ENCODE assay signal across 30 mouse cellular contexts in the genomic region with DNA sequence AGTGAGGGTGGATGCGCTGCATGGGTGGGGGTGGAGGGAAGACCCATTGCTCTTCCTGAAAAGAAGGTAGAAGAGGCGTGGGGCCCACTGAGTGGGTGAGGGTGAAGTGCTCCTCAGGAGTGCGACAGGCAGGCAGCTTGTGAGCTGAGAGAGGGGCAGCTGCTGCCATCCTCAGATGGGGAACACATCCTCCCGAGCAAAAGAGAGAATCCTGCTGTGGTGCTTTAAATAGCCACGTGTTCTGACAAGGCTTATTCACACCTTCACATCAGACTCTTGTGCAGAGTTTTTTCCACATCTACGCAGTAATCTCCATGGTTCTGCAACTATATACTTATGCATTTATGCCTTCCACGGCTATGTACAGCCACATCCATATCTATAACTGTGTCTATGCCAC. TPM values are rescaled to one million over a fixed set of nuclear protein-coding genes. Genes with fewer than 3 reads are reported as not detected.
A peak's percentile ranks its signal among the peaks of the same experiment; 100 is the strongest.
DNase-seq lines count a peak whose midpoint lies in the region; ATAC-seq and TF ChIP-seq lines count a peak whose summit lies in the region.
"Had no signal": no experiment of that assay in that cellular context is flagged by ENCODE, and none has a peak within 500 bp of the region (broad histone marks: within the 10 kb centered on the region; RNA-seq: fewer than 3 reads in every experiment).

No protein-coding gene starts in this region.

- no peak overlapping the region for H3K27ac ChIP-seq in forebrain, postnatal 0 days (ENCODE audit: low read depth, low read length)
- H3K27ac ChIP-seq in forebrain, embryonic 13.5 days = no peak overlapping the region
- H3K27ac ChIP-seq in midbrain, embryonic 10.5 days (replicated peaks) = peak overlapping the region; percentile 17
- H3K27ac ChIP-seq in midbrain, embryonic 14.5 days (replicated peaks; ENCODE audit: low read depth, low read length) = no peak overlapping the region
- H3K27ac ChIP-seq: embryonic facial prominence, embryonic 10.5 days; embryonic facial prominence, embryonic 13.5 days; forebrain, embryonic 12.5 days; heart, embryonic 15.5 days; hindbrain, embryonic 10.5 days; hindbrain, embryonic 13.5 days had no signal

- H3K27me3 ChIP-seq in forebrain, postnatal 0 days (ENCODE audit: insufficient read depth, low read length) = no peaks in the 10 kb centered on the region
- H3K27me3 ChIP-seq in forebrain, embryonic 13.5 days = peaks cover 25% of the 10 kb centered on the region; the same call in 1 of the 2 replicates
- peaks cover 99% of the 10 kb centered on the region for H3K27me3 ChIP-seq in midbrain, embryonic 10.5 days (ENCODE audit: low read depth, poor library complexity, severe bottlenecking)
- H3K27me3 ChIP-seq in midbrain, embryonic 14.5 days (ENCODE audit: control insufficient read depth, insufficient read depth, low read length) = peaks cover 5% of the 10 kb centered on the region

- no peaks in the 10 kb centered on the region for H3K36me3 ChIP-seq in forebrain, postnatal 0 days (ENCODE audit: insufficient read depth)
- no peaks in the 10 kb centered on the region for H3K36me3 ChIP-seq in forebrain, embryonic 13.5 days (ENCODE audit: poor library complexity, severe bottlenecking)
- no peaks in the 10 kb centered on the region for H3K36me3 ChIP-seq in midbrain, embryonic 10.5 days
- H3K36me3 ChIP-seq in midbrain, embryonic 14.5 days (ENCODE audit: control insufficient read depth, insufficient read depth, low read length) = no peaks in the 10 kb centered on the region
- H3K36me3 ChIP-seq: embryonic facial prominence, embryonic 10.5 days; embryonic facial prominence, embryonic 13.5 days; forebrain, embryonic 12.5 days; heart, embryonic 12.5 days; heart, embryonic 15.5 days; hindbrain, embryonic 10.5 days; hindbrain, embryonic 13.5 days had no signal

- no peak overlapping the region for H3K9ac ChIP-seq in forebrain, postnatal 0 days
- H3K9ac ChIP-seq in forebrain, embryonic 13.5 days = no peak overlapping the region
- no peak overlapping the region for H3K9ac ChIP-seq in midbrain, embryonic 14.5 days (replicated peaks; ENCODE audit: low read length)
- H3K9ac ChIP-seq: embryonic facial prominence, embryonic 13.5 days; forebrain, embryonic 12.5 days; heart, embryonic 12.5 days; heart, embryonic 15.5 days; hindbrain, embryonic 13.5 days had no signal

- H3K4me1 ChIP-seq in forebrain, postnatal 0 days (ENCODE audit: insufficient read depth) = no peaks in the 10 kb centered on the region
- H3K4me1 ChIP-seq in forebrain, embryonic 13.5 days = peaks cover 42% of the 10 kb centered on the region
- H3K4me1 ChIP-seq in midbrain, embryonic 10.5 days = peaks cover 90% of the 10 kb centered on the region
- H3K4me1 ChIP-seq in midbrain, embryonic 14.5 days (ENCODE audit: control insufficient read depth, insufficient read depth, low read length) = peaks cover 6% of the 10 kb centered on the region; the same call in 1 of the 2 replicates
- H3K4me1 ChIP-seq: heart, embryonic 12.5 days had no signal

- 56% methylated on average over 7 of the region's 7 CpGs for WGBS in forebrain, postnatal 0 days
- WGBS in forebrain, embryonic 13.5 days = 36% methylated on average over 7 of the region's 7 CpGs
- 59% methylated on average over 7 of the region's 7 CpGs for WGBS in midbrain, embryonic 10.5 days
- WGBS in midbrain, embryonic 14.5 days = 59% methylated on average over 7 of the region's 7 CpGs

- H3K4me2 ChIP-seq in forebrain, postnatal 0 days (ENCODE audit: low read depth) = no peak overlapping the region
- no peak overlapping the region for H3K4me2 ChIP-seq in forebrain, embryonic 13.5 days
- no peak overlapping the region for H3K4me2 ChIP-seq in midbrain, embryonic 14.5 days (ENCODE audit: low read length)
- H3K4me2 ChIP-seq: embryonic facial prominence, embryonic 13.5 days; forebrain, embryonic 12.5 days; heart, embryonic 12.5 days; heart, embryonic 15.5 days; hindbrain, embryonic 13.5 days had no signal

- no peaks in the 10 kb centered on the region for H3K9me3 ChIP-seq in forebrain, postnatal 0 days (ENCODE audit: low read length)
- no peaks in the 10 kb centered on the region for H3K9me3 ChIP-seq in forebrain, embryonic 13.5 days (replicated peaks)
- no peaks in the 10 kb centered on the region for H3K9me3 ChIP-seq in midbrain, embryonic 10.5 days (replicated peaks)
- no peaks in the 10 kb centered on the region for H3K9me3 ChIP-seq in midbrain, embryonic 14.5 days (ENCODE audit: control insufficient read depth, low read length)
- H3K9me3 ChIP-seq: embryonic facial prominence, embryonic 10.5 days; embryonic facial prominence, embryonic 13.5 days; forebrain, embryonic 12.5 days; heart, embryonic 12.5 days; heart, embryonic 15.5 days; hindbrain, embryonic 10.5 days; hindbrain, embryonic 13.5 days had no signal

- TF ChIP-seq CTCF in forebrain, postnatal 0 days (IDR thresholded peaks at IDR 0.05; ENCODE audit: low read depth) = no peak

- no peak for DNase-seq in forebrain, postnatal 0 days
- DNase-seq in left cerebral cortex, adult 9 months (ENCODE audit: low spot score in 2 of 2) = peak; percentile 14 to 31
- no peak for DNase-seq in left cerebral cortex, adult 11 months (ENCODE audit: low spot score)
- DNase-seq in midbrain, embryonic 10.5 days (ENCODE audit: low spot score) = no peak
- no peak for DNase-seq in midbrain, embryonic 14.5 days
- DNase-seq in brain, adult 2 months (ENCODE audit: low read depth, low spot score) = peak; percentile 72
- no peak for DNase-seq in cerebellum, adult 8-10 months
- DNase-seq: adrenal gland, adult 8-10 months; adrenal gland, postnatal 25 days; cerebellum, adult 11 months; cerebellum, adult 2 months; cerebellum, postnatal 10 days; cerebellum, postnatal 36 days; embryo, embryonic 11 days; gastrocnemius, postnatal 25 days; heart, adult 18-20 months; heart, postnatal 10 days; heart, postnatal 36 days had no signal

- ATAC-seq in forebrain, postnatal 0 days = peak; percentile 37; the same call in 1 of the 2 replicates
- ATAC-seq in forebrain, embryonic 13.5 days = no peak
- no peak for ATAC-seq in midbrain, embryonic 14.5 days (ENCODE audit: low FRiP score, low TSS enrichment)
- ATAC-seq: activated CD4-positive, CD25-positive, alpha-beta regulatory T cell, adult 4 months; forebrain, embryonic 16.5 days; hindbrain, embryonic 16.5 days had no signal

- no peak overlapping the region for H3K4me3 ChIP-seq in forebrain, postnatal 0 days (ENCODE audit: low read depth, low read length)
- H3K4me3 ChIP-seq in forebrain, embryonic 13.5 days = no peak overlapping the region
- no peak overlapping the region for H3K4me3 ChIP-seq in midbrain, embryonic 10.5 days
- H3K4me3 ChIP-seq in midbrain, embryonic 14.5 days (replicated peaks; ENCODE audit: low read depth, low read length) = no peak overlapping the region
- H3K4me3 ChIP-seq: embryonic facial prominence, embryonic 10.5 days; embryonic facial prominence, embryonic 13.5 days; erythroblast, embryonic 14.5 days; forebrain, embryonic 12.5 days; heart, embryonic 12.5 days; heart, embryonic 15.5 days; hindbrain, embryonic 10.5 days; hindbrain, embryonic 13.5 days had no signal

RNA-seq across cellular contexts. Expression of a gene that starts 49.1 kb away (rescaled TPM):
- 270 and 285 TPM in 2 replicates for total RNA-seq in forebrain, postnatal 0 days (2014; rRNA removed)
- 378 and 395 TPM in 2 replicates for polyA plus RNA-seq in forebrain, postnatal 0 days (2015; fragmentation: Nextera tagmentation; extraction: Ambion mirVana)
- polyA plus RNA-seq in forebrain, embryonic 13.5 days (2015; fragmentation: Nextera tagmentation; extraction: Ambion mirVana) = 316 and 321 TPM in 2 replicates
- polyA plus RNA-seq in midbrain, embryonic 10.5 days (2016; fragmentation: Nextera tagmentation; extraction: Ambion mirVana) = 210 and 212 TPM in 2 replicates
- 327 and 333 TPM in 2 replicates for polyA plus RNA-seq in midbrain, embryonic 14.5 days (2014; fragmentation: Nextera tagmentation; extraction: Ambion mirVana)

Comparison
In these comparisons a context has a peak if more than half of its experiments do, and no peak if none do; other contexts are left out.
1. DNase-seq: peak in left cerebral cortex, adult 9 months (2 of 2) and brain, adult 2 months (single experiment); none in forebrain, postnatal 0 days (single experiment), left cerebral cortex, adult 11 months (single experiment), midbrain, embryonic 10.5 days (single experiment), midbrain, embryonic 14.5 days (single experiment) and cerebellum, adult 8-10 months (single experiment).